Mouse (Mus musculus) kidney, adult 9 months (tissue): Measurements from ENCODE around the gene Mvb12b.

Experiments
- DNase-seq: peaks from one replicate; pipeline ENCODE4 v3.0.0; 2022

The Mvb12b gene

DNA sequence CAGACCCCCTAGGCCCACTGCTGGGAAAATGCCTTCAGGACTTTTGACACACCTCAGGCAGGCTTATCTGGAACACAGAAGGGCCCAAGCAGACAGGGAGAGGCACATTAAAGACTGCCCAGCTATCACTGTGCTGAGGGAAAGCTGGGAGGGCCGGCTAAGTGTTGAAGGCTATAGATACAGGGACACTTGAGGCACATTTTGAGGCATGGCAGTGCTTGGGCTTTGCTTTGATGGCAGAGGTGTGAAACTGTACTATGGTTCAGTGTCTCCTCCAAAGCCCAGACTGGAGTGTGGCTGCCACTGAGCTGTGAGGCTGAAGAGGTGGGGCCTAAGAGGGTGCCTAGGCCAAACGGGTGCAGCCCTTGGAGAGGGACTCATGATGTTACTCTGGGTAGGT, 44.1 kb downstream of the Mvb12b start:
- DNase-seq = no peak

GRCm38 (mm10) chr2:33842983-33843577, 44.7 kb downstream of the Mvb12b start:
- peak; percentile 45 for DNase-seq

- no peak for DNase-seq
Observed at GRCm38 (mm10) chr2:33841980-33842379, 45.8 kb downstream of the Mvb12b start.

- no peak for DNase-seq
Observed at GRCm38 (mm10) chr2:33840483-33840882, 47.3 kb downstream of the Mvb12b start.

GRCm38 (mm10) chr2:33839252-33839651, 48.5 kb downstream of the Mvb12b start:
- DNase-seq = no peak

DNA sequence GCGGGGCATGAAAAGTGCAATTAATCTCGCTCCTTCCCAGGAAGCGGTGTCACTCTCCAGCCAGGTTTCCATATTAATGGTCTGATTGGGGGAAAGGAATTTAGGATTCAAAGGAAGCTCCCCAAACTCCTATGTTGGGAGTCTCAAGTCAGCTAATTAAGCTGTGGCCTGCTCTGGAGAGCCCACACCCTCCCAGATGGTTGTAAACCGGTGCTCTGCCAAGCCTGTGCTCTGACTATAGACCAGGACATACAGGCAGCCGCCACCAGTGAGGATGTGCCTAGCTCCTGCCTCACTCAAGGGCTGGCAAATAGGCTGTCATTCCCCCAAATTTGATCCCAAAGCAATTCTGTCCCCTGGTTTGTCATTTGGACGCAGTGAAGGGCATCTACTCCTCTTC, 50.4 kb downstream of the Mvb12b start:
- no peak for DNase-seq

- DNase-seq = no peak
Observed at GRCm38 (mm10) chr2:33836660-33837213, 51.0 kb downstream of the Mvb12b start.

DNA sequence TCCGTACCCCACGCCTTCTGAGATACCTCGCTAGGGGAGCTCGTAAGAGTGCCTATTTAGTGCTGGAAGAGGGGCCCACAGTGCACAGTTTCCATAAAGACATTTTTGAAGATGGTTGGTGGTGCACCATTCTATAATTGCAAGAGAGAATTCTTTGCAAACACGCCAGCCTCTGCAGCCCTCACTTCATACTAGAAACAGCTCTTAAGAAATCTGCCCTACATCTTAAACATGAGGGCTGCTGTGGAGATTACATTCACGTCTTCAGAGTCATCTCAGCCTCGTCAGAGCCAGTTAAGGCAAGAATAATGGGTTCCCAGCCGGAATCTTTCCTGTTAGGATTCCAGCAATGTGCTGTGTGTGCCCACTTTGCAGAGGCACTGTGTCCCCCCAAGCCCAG, 52.7 kb downstream of the Mvb12b start:
- DNase-seq = no peak

DNA sequence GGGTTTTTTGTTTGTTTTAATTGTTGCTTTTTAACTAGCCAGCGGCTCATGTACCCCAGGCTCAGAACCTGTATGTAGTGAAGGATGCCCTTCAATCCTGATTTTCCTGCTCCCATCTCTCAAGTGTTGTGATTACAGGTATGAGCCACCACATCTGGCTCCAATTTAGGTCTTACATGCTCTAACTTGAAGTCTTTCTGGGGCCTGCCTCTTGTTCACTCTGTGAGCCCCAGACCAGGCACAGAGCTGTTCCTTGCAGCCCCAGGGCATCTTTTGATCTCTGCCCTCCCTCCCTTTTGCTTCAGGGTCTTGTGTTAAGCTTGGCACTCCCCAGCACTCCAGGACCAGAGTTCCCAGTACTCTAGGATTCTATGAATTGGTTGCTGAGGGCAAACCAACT, 53.8 kb downstream of the Mvb12b start:
- no peak for DNase-seq

- DNase-seq = no peak
Observed at GRCm38 (mm10) chr2:33829870-33830269, 57.9 kb downstream of the Mvb12b start.

GRCm38 (mm10) chr2:33826777-33827176, 61.0 kb downstream of the Mvb12b start:
- peak; percentile 20 for DNase-seq

GRCm38 (mm10) chr2:33824935-33825514, 62.7 kb downstream of the Mvb12b start:
- no peak for DNase-seq

DNA sequence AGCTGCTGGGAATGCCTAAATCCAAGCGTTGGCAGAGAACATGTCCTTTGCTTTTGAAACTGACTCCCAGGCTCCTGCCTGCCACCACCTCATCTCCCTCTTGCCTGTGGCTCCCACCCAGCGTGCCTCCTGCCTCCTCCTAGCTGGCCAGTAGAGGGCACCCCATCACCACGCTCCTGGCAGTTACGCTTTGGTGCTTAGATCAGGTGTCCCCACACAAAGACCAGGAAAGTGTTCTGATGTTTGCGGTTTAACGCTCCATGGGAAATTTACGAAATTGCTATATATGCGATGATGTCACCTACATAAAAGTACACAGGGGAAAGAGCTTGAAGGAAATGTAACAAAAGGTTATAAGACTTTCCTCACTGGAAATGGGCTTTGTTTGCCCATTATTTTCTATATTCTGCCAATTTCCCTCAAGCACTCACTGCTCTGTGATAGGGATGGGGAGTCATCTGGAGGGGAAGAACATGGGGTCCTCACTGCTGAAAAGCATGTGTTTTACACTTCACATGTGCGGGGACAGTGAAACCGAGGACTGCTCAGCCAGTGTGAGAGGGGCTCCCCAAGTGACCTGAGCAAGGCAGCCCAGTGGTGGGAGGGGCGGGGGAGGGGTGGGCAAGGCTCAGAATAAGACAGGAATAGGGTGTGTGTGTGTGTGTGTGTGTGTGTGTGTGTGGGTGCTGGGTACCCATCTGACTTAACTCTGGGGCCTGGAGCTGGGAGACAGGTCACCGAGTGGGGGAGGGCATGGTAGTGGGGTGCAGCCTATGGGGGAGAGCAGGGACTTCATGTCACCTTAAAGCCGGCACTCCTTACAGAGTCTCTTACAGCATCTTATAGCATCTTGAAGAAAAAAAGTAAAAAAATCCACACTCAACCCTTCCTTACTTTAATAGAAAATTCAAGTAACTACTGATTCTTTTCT, 65.8 kb downstream of the Mvb12b start:
- DNase-seq = peak; percentile 81

DNA sequence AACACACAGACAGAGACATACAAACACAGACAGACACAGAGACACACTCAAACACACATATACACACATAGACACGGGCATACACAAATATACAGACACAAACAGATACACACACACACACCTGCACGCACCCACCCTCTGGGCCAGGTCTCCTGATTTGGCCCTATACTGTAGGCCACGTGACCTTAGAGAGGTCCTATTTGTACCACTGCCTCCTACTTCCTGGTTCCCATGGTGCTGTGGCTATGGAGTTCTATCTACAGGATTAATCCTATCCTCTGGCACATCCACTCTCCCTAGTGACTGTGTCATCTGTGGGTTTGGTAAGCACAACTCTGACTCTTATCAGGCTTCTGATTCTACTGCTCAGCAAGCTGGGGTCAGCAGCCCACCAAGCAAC, 67.3 kb downstream of the Mvb12b start:
- no peak for DNase-seq

DNA sequence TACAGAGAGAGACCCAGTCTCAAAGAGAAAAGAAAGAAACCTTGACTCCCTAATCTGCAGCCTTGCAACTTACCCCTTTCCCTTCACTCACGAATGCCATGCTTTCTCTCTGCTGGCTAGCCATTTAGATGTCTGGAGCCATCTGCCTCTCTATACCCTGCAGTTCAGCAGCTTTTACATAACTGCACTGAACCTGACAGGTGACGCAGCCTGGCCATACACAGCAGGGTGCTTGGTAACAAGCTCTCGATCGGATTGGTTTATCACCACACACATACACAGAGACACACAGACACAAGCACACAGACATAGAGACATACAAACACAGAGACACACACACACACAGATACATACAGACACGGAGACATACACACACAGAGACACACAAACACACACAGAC, 67.7 kb downstream of the Mvb12b start:
- DNase-seq = no peak

- DNase-seq = no peak
Observed at GRCm38 (mm10) chr2:33818385-33818784, 69.4 kb downstream of the Mvb12b start.

DNA sequence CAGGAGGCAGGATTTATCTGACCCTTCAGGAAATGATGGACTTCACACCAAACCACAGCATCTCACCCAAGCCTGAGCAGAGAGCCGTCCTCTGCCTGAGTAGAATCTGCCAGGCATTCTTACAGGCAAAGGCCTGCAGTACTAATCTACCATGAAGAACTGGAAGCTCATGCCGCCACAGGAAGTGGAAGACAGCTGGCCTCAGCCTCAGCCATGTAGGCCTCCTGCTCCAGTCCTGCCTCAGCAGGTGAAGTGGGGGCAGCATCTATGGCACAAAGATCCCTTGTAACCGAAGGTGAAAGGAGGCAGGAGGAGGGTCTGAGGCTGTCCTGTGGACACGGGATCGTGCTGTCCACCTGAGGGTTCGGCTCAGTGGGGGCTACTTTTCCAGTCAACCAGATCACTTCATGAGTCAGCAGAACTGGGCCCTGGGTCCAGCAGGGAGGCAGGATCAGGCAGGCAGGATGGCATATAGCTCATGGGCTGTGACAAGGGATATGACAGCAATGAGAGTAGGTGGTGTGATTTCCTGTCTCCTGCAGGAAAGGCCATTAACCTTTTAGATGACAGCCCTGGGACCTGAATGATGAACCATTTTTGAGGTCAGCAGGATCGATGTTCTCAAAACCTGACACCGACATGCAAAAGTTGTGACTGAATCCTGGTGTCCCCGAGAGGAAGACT, 69.9 kb downstream of the Mvb12b start:
- DNase-seq = no peak

- DNase-seq = no peak
Observed at GRCm38 (mm10) chr2:33817080-33817479, 70.7 kb downstream of the Mvb12b start.

DNA sequence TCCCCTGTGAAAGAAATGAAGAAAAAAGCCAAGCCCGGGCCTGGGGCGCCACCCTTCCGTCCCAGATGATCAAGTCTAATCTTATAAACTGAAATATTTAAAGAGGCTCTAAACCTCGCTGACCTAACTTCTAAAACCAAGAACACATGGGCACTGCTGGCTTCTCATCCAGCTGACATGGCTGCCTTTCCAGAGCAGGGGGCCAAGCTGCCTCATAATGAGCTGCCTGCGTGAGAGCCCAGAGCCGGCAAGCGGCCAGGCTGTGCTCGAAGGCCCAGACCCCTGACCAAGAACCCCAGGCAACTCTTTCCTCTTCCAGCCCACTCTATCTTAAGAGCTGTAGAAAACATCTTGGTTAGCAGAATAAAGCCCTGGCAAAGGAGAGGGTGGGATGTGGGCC, 73.2 kb downstream of the Mvb12b start:
- no peak for DNase-seq

GRCm38 (mm10) chr2:33813501-33814240, 74.1 kb downstream of the Mvb12b start:
- DNase-seq = no peak

- DNase-seq = no peak
Observed at GRCm38 (mm10) chr2:33812980-33813379, 74.8 kb downstream of the Mvb12b start.

GRCm38 (mm10) chr2:33811349-33811890, 76.3 kb downstream of the Mvb12b start:
- DNase-seq = no peak
